Mouse (Mus musculus): Measurements from ENCODE around the gene Nmnat1.
A peak's percentile ranks its signal among the peaks of the same experiment; 100 is the strongest.

Nmnat1 gene

GRCm38 (mm10) chr4:149485053-149485824 is at the start of gene Nmnat1, which contains the start of gene Lzic:
Gene Nmnat1, minus strand, starts transcription at chr4:149485202.
Gene Lzic, plus strand, starts transcription at chr4:149485229.
- peak; percentile 87 to 88 for DNase-seq

DNA sequence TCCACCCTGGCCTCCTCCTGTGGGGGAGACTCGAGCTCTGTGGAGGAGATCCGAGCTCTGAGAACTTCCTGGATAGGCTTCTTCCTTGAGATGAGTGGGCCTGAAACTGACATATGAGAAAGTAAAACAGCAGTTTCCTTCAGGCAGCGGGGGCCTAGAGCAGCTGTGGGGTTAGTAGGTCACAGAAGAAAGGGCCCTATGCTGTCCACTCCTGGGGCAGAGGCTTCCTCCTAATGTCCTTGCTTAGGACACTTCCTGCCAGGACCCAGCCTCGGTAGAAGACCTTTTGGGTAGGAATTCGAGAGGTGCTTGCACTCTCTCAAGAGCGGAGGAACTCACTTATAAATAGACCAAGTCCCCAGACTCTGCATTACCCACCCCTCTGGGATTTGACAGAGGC is 44.7 kb upstream of the Nmnat1 start:
- no peak for DNase-seq

GRCm38 (mm10) chr4:149527621-149528354 is 42.8 kb upstream of the Nmnat1 start:
- DNase-seq = no peak

DNA sequence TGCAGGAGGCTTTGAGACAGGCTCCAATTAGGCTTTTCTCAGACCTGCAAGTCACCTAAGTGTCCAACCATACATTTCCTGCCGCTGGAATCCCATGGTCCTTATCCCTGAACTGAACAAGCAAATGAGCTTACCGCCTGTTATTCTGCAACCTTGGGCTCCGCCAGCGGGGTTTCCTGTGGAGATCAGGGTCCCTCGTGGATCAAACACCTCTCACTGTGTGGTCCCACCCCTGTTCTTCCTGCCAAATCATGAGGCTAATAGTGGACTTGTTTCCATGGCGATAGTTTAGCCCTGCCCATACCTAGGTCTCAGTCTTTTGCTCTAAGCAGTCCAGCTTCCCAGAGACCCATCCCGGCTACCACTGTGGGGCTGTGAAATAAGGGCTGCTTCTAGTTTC is 41.3 kb upstream of the Nmnat1 start:
- no peak for DNase-seq

DNA sequence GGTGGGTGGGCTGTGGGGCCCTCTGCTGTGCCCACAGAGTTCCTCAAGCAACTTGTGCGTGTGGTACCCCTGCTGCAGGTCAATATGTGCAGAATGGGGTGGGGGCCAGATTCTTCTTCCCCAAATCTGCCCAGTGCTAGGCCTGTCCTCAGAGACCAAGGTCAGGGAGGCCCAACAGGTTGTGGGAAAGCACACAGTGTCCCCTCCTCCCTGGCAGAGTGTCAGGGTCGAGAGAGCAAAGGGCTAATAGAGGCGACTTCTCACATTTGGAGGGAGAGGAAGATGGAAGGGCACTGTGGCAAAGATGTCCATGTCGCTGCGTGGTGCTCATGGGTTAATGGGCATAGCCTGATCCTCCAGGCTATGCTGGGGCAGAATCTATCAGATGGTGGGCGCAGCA is 40.8 kb upstream of the Nmnat1 start:
- DNase-seq = no peak

GRCm38 (mm10) chr4:149525170-149525569 is 40.2 kb upstream of the Nmnat1 start:
- DNase-seq = no peak

DNA sequence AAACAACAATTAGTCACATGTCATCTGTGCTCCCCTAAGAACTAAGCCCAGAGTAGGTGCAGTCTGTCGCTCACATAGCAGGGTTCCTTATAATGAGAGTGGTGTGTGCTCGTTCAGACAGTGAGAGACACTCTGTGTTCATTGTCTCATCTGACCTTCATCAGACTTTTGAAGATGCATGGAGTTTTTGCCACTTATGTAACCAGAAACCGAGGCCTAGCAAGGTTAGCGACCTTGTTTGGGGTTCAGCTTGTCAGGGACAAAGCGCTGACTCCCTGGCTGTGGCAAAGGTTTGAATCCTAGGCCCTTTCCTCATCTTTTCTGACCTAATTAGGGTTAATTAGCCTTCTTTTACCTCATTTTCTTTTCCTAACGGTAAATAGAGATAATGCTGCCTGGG is 39.0 kb upstream of the Nmnat1 start:
- DNase-seq = no peak

DNA sequence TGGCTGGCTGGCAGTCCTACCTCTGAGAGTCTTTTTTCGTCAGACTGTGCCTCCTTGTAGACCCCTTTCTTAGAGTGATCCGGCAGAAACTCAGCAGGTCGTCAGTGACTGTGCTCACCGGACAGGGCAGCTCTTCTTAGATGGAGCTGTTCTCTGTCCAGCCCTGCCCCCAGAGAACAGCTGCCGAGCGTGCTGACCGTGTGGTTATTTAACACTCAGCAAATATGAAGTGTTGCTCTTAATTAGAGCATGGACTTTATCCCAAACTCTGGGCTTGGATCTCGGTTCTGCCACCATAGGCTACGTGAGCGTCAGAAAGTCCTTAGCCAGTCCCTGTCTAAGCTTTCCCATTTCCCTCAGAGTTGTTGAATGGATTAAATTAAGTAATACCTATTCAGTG is 36.3 kb upstream of the Nmnat1 start:
- DNase-seq = no peak

DNA sequence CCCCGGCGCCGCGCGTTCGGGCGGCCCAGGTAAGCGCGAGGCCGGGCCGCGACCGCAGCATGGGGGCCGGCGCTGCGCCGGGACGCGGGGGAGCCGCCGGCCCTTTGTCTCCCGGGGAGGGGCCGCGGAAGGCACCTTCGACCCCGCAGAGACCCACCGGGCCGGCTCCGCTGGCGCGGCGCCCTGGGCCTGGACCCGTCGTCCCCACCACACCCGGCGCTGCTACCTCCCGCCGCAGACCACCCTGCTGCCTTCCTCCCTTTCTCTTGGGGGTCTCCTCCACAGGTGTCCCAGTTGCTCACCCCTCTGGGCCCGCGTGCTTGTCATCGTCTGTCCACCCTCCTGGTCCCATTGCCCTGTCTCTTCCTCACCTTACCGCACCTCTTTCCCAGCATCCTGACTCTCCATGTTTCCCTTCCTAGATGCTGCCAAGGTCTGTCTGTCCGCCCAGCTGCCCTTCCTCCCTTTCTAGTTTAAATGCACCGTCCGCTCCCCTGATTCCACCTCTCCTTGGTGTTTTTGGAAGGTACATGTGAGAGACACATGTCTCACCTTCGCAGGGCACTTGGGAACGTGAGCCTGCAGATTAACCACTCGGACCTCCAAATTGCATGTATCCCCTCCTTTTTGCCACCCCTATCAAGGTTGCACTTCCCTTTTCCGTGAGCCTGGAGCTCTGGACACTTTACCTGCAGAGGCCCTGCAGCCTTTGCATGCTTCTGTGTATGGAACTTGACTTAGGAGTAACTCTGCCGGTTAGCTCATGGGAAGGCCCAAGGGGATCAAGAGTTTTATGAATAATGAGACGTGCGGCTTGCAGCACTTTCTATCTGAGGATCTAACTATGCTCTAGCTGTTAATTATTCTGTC is 33.6 kb upstream of the Nmnat1 start:
- no peak for DNase-seq

DNA sequence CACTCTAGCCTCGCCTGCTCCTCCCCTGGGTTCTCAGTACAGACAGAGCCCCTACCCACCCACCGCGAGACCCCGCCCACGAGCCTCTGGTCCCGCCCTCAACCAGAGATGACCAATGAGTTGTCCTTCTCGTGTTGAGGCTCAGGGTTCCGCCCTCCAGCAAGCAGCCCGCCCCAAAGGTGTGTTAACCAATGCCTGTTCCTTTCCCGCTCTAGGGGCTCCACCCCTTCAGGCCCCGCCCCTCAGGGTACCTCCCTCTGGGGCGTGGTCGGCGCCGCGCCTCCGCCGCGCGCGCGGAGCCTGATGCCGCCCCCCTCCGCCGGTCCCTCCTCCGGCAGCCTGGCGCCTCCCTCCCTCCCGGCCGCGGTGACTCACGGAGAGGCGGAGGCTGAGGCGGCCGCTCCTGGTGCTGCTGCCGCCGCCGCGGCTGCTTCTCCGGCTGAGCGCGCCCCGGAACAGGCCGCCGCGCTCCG is 32.9 kb upstream of the Nmnat1 start, which contains the start of gene Ctnnbip1:
Gene Ctnnbip1, plus strand, starts transcription at position 369 of the 473 bp plus-strand sequence.
- peak; percentile 94 to 95 for DNase-seq

- peak in 1 of 2 experiments; percentile 16 for DNase-seq
Measured at GRCm38 (mm10) chr4:149515706-149516105, 30.7 kb upstream of the Nmnat1 start.

DNA sequence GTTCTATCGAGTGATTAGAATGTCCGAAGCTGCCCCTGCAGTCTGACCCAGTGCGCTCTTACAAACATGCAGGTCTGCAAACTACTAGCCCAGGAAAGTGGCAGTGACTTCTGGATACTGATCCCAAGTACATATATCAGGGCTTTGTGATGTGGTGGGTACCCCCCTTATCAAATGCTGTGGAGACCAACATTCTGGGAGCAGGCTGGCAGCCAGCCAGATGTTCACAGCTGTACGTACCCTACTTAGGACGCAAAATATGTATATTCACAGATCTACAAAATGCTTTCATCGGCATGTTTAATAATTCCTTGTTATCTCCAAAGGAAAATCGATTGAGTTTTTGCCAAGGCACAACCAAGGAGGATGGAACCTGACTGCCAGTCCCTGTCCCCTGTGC is 27.1 kb upstream of the Nmnat1 start:
- no peak for DNase-seq

DNA sequence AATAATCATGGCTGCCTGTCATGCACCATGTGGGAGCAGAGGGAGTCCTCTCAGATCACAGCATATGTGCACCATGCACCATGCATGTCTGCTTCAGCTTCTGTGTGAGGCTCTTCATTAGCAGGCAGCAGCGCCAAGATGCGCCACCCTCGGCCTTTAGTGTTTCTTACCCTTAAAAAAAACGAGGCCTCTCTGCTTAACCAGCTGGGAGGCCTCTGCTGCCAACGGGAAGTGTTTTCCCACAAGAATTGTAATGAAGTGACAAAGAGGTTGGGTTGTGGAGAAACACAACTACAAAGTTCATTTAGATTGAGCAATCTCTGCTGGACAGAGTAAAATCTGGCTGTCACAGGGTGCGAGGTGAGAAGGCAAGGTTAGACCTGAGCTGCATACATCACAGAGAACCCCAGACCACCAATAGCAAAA is 26.2 kb upstream of the Nmnat1 start:
- no peak for DNase-seq

GRCm38 (mm10) chr4:149506904-149507303 is 21.9 kb upstream of the Nmnat1 start:
- DNase-seq = no peak

GRCm38 (mm10) chr4:149505261-149505967 is 20.4 kb upstream of the Nmnat1 start:
- no peak for DNase-seq

DNA sequence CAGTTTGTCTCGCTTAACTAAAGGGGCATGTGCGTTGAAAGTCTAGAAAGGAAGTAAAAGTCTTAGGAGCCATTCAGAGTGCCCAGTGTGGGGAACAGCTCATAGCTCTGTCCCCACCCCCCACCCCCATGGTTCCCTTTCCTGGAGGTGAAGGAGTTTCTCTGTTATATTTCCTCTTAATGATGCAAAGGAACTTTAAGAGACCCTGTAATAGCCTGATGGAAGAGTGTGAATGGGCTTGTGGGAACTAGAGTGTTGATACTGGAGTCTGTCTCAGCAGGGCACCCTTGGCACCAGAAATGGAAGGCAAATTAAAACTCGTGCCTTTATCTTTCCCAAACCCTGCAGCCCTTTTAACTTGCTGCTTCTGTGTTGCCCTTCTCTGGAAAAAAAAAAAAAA is 19.9 kb upstream of the Nmnat1 start:
- no peak for DNase-seq

GRCm38 (mm10) chr4:149504363-149504762 is 19.4 kb upstream of the Nmnat1 start:
- no peak for DNase-seq

- DNase-seq = no peak
Measured at GRCm38 (mm10) chr4:149499790-149500189, 14.8 kb upstream of the Nmnat1 start.

GRCm38 (mm10) chr4:149498901-149499300 is 13.9 kb upstream of the Nmnat1 start:
- DNase-seq = no peak

GRCm38 (mm10) chr4:149496612-149497011 is 11.6 kb upstream of the Nmnat1 start:
- DNase-seq = no peak

DNA sequence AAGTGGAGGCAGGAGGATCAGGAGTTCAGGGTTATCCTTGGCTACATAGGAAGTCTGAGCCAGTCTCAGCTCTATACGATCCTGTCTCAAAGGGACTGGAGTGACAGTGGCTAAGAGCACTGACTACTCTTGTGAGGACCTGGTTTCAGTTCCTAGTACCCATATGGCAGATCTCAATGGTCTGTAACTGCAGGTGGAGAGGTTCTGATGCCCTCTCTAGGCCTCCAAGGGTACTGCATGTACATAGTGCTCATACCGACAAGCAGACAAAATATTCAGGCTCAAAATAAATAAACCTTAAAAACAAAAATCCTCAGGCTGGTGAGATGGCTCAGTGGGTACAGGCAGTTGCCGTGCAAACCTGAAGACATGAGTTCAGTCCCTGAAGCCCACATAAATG is 6.1 kb upstream of the Nmnat1 start:
- DNase-seq = no peak

Data from thymus, postnatal 36 days (tissue).